Mouse (Mus musculus): ENCODE data around the gene Nkiras2.
"Not testable (repeated sequence)": the region's sequence is repeated elsewhere in the genome, so short reads cannot be mapped to it uniquely, and the experiment has no call there.

The Nkiras2 gene

DNA sequence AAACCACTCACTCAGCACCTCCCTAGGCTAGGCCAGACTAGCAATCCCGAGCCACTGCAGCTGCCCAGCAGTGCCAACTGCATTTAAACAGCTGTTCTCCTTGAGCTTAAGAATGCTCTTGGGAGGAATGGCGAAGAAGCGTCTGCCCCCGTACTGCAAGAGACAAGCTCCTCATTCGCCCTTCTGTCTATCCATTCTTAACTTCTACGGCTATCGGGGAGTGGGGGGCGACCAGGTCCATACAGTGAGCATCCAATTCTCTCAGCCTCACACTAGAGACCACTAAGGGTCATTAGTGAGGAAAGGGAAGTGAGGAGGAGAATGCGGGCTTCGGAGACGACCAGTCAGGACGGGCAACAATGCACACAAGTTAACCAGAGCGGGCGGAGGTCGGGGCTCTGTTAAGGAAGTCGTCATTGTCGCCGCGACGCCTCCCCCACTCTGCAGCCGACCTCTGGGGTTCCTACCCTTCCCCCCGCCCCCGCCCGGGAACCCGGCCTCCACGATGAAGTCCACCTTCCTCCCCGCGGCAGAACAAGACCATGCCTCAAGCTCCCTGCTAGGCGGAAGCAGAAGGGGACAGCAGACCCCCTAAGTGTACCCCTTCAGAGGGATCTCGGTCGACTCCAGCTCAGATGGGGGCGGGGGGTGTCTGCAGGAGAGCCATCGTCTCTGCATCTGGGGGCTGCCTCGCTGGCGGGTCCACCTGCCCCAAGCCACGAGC lies at the start of gene Nkiras2:
Nkiras2 (plus strand) TSS at position 484 of the 724 bp plus-strand sequence.
- DNase-seq (ENCODE audit: low read depth, low spot score): peak; percentile 86

DNA sequence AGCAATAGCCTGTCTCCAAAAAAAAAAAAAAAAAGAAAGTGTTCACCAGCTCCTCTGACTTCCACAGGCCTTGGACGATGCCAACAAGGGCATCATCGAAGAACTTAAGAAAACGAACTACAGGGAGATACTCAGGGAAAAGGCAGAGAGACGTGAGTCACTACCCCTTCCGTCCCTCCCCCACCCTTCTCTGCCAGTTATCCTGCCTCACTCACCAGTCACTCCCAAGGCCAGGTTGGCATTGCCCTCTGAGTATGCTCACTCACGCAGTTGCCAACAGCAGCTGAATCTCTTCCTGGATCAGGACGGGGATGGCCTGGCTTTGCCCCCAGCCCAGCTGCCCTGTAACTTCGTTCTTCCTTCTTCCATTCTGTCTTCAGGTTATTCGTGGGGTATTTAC lies 49.3 kb upstream of the Nkiras2 start:
- DNase-seq (ENCODE audit: low read depth, low spot score): no peak

- DNase-seq (ENCODE audit: low read depth, low spot score): peak; percentile 85
These were observed 48.4 kb upstream of the Nkiras2 start for GRCm38 (mm10) chr11:100570430-100571201.

GRCm38 (mm10) chr11:100571202-100571567 lies 47.9 kb upstream of the Nkiras2 start:
- DNase-seq (ENCODE audit: low read depth, low spot score): peak; percentile 49

GRCm38 (mm10) chr11:100574188-100574587 lies 44.9 kb upstream of the Nkiras2 start:
- peak; percentile 68 for DNase-seq (ENCODE audit: low read depth, low spot score)

GRCm38 (mm10) chr11:100574708-100575483 lies 44.1 kb upstream of the Nkiras2 start, which contains the start of gene Cnp:
Gene Cnp (plus strand): TSS chr11:100574904.
- peak; percentile 87 for DNase-seq (ENCODE audit: low read depth, low spot score)

DNA sequence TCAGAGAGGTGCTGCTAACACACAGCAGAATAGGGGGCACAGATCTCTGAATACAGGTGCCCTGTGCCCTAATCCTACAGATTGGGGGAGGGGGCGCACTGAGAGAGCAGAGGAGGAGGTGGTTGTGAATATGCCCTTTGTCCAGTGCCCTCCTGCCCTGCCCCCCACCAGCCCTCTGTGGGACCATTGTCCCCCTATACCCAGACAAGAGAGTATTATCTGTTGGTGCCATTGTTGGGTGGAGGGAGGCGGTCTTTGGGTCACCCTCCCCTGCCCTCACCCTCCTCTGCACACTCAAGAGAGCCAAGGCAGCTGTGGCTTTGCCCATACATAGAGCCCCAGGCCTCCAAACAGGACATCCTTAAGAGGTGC lies 43.6 kb upstream of the Nkiras2 start:
- DNase-seq (ENCODE audit: low read depth, low spot score): no peak

- no peak for DNase-seq (ENCODE audit: low read depth, low spot score)
These were observed 42.8 kb upstream of the Nkiras2 start for GRCm38 (mm10) chr11:100576256-100576655.

GRCm38 (mm10) chr11:100577852-100578599 lies 41.0 kb upstream of the Nkiras2 start:
- DNase-seq (ENCODE audit: low read depth, low spot score): no peak

DNA sequence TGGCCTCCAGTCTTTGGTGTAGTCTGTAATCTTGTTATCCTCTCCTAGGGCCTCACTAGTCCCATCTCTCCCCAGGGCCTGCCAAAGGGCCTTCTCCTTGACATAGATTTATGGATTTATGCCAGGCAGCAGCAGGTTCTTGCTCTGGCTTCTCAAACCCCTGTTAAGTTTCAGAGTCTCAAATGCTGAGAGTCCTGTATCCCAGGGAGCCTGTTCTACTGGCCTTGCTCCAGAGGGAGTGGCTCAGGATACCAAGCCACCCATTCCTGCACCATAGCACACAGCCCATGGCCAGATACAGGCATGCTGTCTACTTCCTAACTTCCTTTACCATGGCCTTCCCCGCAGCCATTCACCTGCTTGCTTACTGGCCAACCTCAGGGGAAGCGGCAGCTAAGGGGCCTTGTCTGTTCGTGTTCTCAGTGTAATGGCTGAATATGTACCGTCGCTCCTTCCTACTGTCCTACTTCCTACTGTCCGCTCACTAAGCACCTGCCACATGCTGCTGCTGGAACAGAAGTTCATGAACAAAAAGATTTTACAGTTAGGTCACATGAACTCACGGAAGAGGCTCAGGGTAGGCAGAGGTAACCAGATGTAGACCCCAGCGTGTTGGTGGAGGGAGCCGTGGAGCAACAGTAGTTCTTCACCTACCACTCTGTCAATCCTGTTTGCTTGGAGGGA lies 39.8 kb upstream of the Nkiras2 start:
- DNase-seq (ENCODE audit: low read depth, low spot score): no peak

DNA sequence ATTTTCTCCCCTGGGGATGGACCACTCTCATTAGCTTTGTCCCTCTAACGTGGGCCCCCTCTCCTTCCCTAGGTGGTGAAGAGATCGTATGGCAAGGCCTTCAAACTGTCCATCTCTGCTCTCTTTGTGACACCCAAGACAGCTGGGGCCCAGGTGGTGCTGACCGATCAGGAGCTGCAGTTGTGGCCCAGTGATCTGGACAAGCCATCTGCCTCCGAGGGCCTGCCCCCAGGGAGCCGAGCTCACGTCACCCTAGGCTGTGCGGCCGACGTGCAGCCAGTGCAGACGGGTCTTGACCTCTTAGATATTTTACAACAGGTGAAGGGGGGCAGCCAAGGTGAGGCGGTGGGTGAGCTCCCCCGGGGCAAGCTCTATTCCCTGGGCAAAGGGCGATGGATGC lies 38.8 kb upstream of the Nkiras2 start:
- no peak for DNase-seq (ENCODE audit: low read depth, low spot score)

DNA sequence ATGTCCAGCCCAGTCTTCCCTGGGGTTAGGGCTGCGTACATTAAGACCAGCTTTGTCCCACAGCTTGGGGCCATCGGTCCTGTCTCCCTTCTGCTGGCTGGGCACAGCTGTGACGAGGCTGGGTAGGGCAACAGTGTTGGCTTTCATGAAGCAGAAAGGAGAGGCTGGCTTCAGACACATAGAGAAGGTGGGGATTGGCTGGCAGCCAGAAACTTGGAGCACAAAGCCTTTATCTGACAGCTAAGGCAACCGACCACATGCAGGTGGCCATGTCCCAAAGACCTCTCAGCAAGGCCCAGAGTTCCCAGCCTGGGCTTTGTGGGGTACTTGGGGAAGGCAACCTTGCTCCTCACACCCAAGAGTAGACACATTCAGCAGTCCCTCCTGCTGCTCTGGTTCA lies 37.3 kb upstream of the Nkiras2 start:
- no peak for DNase-seq (ENCODE audit: low read depth, low spot score)

DNA sequence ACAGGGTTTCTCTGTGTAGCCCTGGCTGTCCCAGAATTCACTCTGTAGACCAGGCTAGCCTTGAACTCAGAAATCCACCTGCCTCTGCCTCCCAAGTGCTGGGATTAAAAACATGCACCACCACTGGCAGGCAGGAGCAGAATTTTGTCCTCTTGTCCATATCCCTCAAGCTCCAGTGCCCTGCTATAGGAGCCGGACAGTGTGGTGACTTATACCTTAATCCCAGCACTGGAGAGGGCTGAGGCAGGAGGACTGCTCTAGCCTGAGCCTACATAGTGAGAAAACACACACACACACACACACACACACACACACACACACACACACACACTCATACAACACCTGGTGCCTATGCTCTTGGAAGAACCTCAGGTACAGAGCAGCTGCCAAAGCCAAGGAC lies 36.6 kb upstream of the Nkiras2 start:
- not testable (repeated sequence) for DNase-seq (ENCODE audit: low read depth, low spot score)

DNA sequence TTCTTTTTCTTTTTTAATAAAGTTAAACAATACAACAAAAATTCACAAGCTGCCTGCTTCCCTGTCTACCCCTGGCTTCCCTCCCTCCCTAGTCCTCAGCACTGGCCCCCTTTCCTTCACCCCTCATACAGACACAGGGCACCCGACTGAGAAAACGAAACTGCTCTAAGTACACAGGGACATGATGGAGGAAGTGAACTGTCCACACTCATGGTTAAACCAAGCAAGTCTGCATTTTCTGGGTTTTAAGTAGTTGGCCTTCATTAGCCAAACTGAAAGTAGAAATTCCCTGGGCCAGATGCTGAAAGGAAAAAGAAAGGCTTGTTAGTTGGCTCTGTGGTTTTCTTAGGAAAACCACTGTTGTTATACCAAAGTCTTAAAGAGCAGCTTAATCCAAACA lies 36.2 kb upstream of the Nkiras2 start:
- DNase-seq (ENCODE audit: low read depth, low spot score): no peak

GRCm38 (mm10) chr11:100584561-100584961 lies 34.5 kb upstream of the Nkiras2 start:
- DNase-seq (ENCODE audit: low read depth, low spot score): peak; percentile 40

DNA sequence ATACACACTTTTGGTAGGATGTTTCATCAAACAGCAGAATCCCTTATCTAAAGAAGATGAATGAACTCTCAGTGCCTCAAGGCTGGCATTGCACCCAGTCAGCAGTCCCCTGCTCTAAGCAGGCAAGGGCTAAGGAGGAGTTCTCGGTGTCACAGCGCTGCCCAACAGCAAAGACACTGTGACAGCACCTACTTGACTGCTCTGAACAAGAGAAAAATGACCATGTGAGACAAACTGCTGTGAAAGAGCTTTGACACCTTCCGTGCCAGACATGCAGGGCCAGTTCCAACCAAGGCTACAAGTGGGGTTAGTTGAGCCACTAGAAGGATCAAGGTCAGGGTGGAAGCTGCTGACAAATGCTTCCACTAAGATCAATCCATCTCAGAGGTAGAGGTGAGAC lies 33.9 kb upstream of the Nkiras2 start:
- DNase-seq (ENCODE audit: low read depth, low spot score): no peak

GRCm38 (mm10) chr11:100588462-100588861 lies 30.6 kb upstream of the Nkiras2 start:
- peak; percentile 63 for DNase-seq (ENCODE audit: low read depth, low spot score)

DNA sequence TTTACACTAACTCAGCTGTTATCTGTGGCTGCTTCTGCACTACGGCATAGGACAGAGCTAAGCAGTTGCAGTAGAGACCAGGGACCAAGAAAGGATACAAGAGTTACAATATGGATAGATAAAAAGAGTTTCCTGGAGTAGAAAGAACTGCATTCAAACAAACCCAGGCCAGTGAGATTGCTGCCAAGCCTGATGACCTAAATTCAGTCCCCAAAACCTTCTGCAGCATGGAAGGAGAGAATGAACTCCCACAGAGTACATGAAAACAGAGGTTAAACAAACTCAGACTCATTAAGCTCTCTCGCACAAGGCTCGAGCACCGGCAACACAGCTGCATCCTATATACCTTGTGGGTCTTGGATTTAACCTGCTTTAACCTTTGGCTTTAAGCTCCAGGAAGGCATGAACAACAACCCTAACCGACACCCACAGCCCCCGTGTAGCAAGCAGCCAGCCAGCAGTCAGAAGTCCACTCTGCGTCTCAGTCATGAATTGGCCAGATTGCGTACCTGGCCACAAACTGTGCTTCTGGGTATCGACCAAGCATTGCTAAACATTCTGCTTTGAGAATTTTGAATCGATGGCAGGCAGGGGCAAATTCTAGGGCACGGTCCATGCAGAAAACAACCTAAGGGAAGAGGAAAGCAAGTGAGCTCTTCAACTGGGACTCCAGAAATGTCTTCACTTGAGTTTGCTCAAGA lies 26.5 kb upstream of the Nkiras2 start:
- DNase-seq (ENCODE audit: low read depth, low spot score): no peak

GRCm38 (mm10) chr11:100594608-100595007 lies 24.4 kb upstream of the Nkiras2 start:
- no peak for DNase-seq (ENCODE audit: low read depth, low spot score)

DNA sequence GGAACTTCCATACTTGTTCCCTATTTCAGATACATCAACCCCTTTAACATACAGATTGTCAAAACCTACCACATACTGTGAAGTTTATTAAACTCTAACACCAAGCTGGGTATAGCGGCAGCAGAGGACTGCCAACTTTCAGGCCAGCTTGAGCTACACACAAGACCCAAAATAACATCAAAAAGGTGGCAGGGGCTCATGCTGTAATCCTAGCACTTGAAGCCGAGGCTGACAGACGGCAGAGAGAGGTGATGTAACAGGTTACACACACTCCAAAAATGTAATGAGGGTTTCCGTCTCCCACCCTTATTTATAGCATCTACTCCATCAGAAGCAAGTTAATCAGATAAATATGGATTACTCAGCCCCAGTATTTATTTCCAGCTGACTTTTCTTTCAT lies 23.5 kb upstream of the Nkiras2 start:
- DNase-seq (ENCODE audit: low read depth, low spot score): no peak
